Mouse (Mus musculus): Measurements from ENCODE around the gene Cox6a2. TPM values are rescaled to one million over a fixed set of nuclear protein-coding genes. Genes with fewer than 3 reads are reported as not detected.

Gene Cox6a2
- polyA plus RNA-seq (2014; fragmentation: Nextera tagmentation; extraction: Ambion mirVana) = 0.36 and 0.54 TPM in 2 replicates

- ATAC-seq (ENCODE audit: low FRiP score) = no peak
- no peaks in the 10 kb centered on the region for H3K4me1 ChIP-seq (replicated peaks; ENCODE audit: control insufficient read depth, insufficient read depth, low read length)
- no peak within 1 kb of the TSS for H3K4me2 ChIP-seq (replicated peaks; ENCODE audit: low read depth, low read length)
- no peaks in the 10 kb centered on the region for H3K9me3 ChIP-seq (ENCODE audit: control insufficient read depth, low read length)
- H3K27ac ChIP-seq (ENCODE audit: low read depth, low read length) = no peak within 1 kb of the TSS
- no peak within 1 kb of the TSS for H3K9ac ChIP-seq (ENCODE audit: low read depth, low read length)
- DNase-seq (ENCODE audit: low spot score) = no peak
- 83% methylated on average over 6 of the region's 6 CpGs for WGBS
- no peaks in the 10 kb centered on the region for H3K27me3 ChIP-seq (ENCODE audit: control insufficient read depth, insufficient read depth, low read length)
- H3K4me3 ChIP-seq (ENCODE audit: low read depth, low read length) = no peak within 1 kb of the TSS
- H3K36me3 ChIP-seq (ENCODE audit: control insufficient read depth, insufficient read depth, low read length) = no peaks in the 10 kb centered on the region
These were observed at the start of gene Cox6a2 for GRCm38 (mm10) chr7:128206152-128206551. Gene Cox6a2, minus strand, starts transcription at chr7:128206387.

GRCm38 (mm10) chr7:128255757-128256156 is 49.6 kb upstream of the Cox6a2 start:
- DNase-seq (ENCODE audit: low spot score) (no peak), ATAC-seq (ENCODE audit: low FRiP score) (no peak)
- WGBS = 84% methylated on average over 5 of the region's 5 CpGs

DNA sequence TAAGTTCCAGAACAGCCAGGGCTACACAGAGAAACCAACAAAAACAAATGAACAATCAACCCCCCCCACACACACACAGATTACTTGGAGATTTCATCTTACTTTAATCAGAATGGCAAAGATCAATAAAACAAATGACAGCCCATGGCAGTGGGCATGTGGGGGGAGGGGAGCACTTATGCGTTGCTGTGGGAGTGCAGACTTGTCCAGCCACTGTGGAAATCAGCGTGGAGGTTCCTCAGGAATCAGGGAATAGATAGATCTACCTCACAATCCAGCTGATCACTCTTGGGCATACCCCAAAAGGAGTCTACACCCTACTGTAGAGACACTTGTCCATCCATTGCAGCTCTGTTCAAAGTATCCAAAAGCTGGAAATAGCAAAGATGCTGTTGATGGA is 48.8 kb upstream of the Cox6a2 start:
- peaks cover 3% of the 10 kb centered on the region; the same call in 1 of the 2 replicates for H3K27me3 ChIP-seq (ENCODE audit: control insufficient read depth, insufficient read depth, low read length)
- H3K4me2 ChIP-seq (replicated peaks; ENCODE audit: low read depth, low read length) = no peak overlapping the region
- H3K9me3 ChIP-seq (ENCODE audit: control insufficient read depth, low read length) = no peaks in the 10 kb centered on the region
- no peak for ATAC-seq (ENCODE audit: low FRiP score)
- no peaks in the 10 kb centered on the region; the same call in 1 of the 2 replicates for H3K4me1 ChIP-seq (replicated peaks; ENCODE audit: control insufficient read depth, insufficient read depth, low read length)
- H3K27ac ChIP-seq (ENCODE audit: low read depth, low read length) = no peak overlapping the region
- no peak overlapping the region for H3K4me3 ChIP-seq (ENCODE audit: low read depth, low read length)
- H3K36me3 ChIP-seq (ENCODE audit: control insufficient read depth, insufficient read depth, low read length) = no peaks in the 10 kb centered on the region
- WGBS = 59% methylated on average over 2 of the region's 2 CpGs
- H3K9ac ChIP-seq (ENCODE audit: low read depth, low read length) = no peak overlapping the region
- DNase-seq (ENCODE audit: low spot score) = no peak

More at GRCm38 (mm10) chr7:128255757-128256156, 49.6 kb upstream of the Cox6a2 start:
- Histone ChIP-seq H3K9ac (ENCODE audit: low read depth, low read length) (no peak overlapping the region), H3K9me3 (ENCODE audit: control insufficient read depth, low read length) (no peaks in the 10 kb centered on the region), H3K27ac (ENCODE audit: low read depth, low read length) (no peak overlapping the region), H3K4me3 (ENCODE audit: low read depth, low read length) (no peak overlapping the region), H3K36me3 (ENCODE audit: control insufficient read depth, insufficient read depth, low read length) (no peaks in the 10 kb centered on the region), H3K4me1 (replicated peaks; ENCODE audit: control insufficient read depth, insufficient read depth, low read length) (no peaks in the 10 kb centered on the region; the same call in 1 of the 2 replicates), H3K27me3 (ENCODE audit: control insufficient read depth, insufficient read depth, low read length) (peaks cover 3% of the 10 kb centered on the region; the same call in 1 of the 2 replicates), H3K4me2 (replicated peaks; ENCODE audit: low read depth, low read length) (no peak overlapping the region)

DNA sequence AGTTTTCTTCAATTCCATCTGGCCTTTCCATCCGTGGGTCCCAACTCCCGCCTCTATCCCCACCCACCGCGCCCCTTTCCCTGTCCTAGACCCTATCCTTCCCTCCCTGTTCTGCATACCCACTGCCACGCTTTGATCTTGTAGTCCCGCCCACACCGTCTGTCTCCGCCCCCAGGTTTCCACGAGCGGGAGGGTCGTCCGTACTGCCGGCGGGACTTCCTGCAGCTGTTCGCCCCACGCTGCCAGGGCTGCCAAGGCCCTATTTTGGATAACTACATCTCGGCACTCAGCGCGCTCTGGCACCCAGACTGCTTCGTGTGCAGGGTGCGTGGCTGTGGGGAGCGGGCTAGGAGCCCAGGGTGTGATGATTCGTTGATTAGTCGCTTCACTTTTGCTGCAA is 46.4 kb upstream of the Cox6a2 start:
- ATAC-seq (ENCODE audit: low FRiP score) (no peak), DNase-seq (ENCODE audit: low spot score) (peak; percentile 62)
- no peak overlapping the region for H3K27ac ChIP-seq (ENCODE audit: low read depth, low read length)
- H3K9ac ChIP-seq (ENCODE audit: low read depth, low read length) = peak overlapping the region; percentile 3; the same call in 1 of the 2 replicates
- H3K4me1 ChIP-seq (replicated peaks; ENCODE audit: control insufficient read depth, insufficient read depth, low read length) = no peaks in the 10 kb centered on the region; the same call in 1 of the 2 replicates
- H3K4me3 ChIP-seq (ENCODE audit: low read depth, low read length) = peak overlapping the region; percentile 18; the same call in 1 of the 2 replicates
- peaks cover 3% of the 10 kb centered on the region; the same call in 1 of the 2 replicates for H3K27me3 ChIP-seq (ENCODE audit: control insufficient read depth, insufficient read depth, low read length)
- peak overlapping the region; percentile 26 for H3K4me2 ChIP-seq (replicated peaks; ENCODE audit: low read depth, low read length)
- 12% methylated on average over 24 of the region's 24 CpGs for WGBS
- no peaks in the 10 kb centered on the region for H3K36me3 ChIP-seq (ENCODE audit: control insufficient read depth, insufficient read depth, low read length)
- no peaks in the 10 kb centered on the region for H3K9me3 ChIP-seq (ENCODE audit: control insufficient read depth, low read length)

GRCm38 (mm10) chr7:128251946-128252345 is 45.8 kb upstream of the Cox6a2 start:
- H3K4me3 ChIP-seq (ENCODE audit: low read depth, low read length) = no peak overlapping the region
- peaks cover 3% of the 10 kb centered on the region; the same call in 1 of the 2 replicates for H3K27me3 ChIP-seq (ENCODE audit: control insufficient read depth, insufficient read depth, low read length)
- H3K4me1 ChIP-seq (replicated peaks; ENCODE audit: control insufficient read depth, insufficient read depth, low read length) = no peaks in the 10 kb centered on the region; the same call in 1 of the 2 replicates
- no peaks in the 10 kb centered on the region for H3K9me3 ChIP-seq (ENCODE audit: control insufficient read depth, low read length)
- no peak overlapping the region for H3K4me2 ChIP-seq (replicated peaks; ENCODE audit: low read depth, low read length)
- H3K36me3 ChIP-seq (ENCODE audit: control insufficient read depth, insufficient read depth, low read length) = no peaks in the 10 kb centered on the region
- no peak overlapping the region for H3K27ac ChIP-seq (ENCODE audit: low read depth, low read length)
- ATAC-seq (ENCODE audit: low FRiP score) = no peak
- WGBS = 53% methylated on average over 12 of the region's 12 CpGs
- H3K9ac ChIP-seq (ENCODE audit: low read depth, low read length) = no peak overlapping the region; the same call in 1 of the 2 replicates
- no peak for DNase-seq (ENCODE audit: low spot score)

DNA sequence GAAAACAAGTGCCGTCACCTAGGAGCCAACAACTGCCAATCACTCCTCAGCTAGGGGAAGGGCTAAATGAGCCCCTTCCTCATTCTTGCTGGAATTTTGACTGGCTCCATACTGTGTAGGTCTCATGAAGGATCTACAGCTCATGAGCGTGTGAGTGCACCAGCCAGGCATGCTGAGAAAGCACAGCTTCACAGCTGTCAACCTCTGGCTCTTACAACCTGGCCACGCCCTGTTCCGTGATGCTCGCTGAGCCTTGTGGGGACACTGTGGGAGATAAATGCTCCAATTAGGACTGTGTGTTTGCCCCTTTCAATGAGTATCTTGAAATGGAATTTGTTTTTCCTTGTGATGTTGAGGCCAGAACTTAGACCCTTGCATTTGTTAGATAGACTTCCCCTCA is 43.8 kb upstream of the Cox6a2 start:
- Histone ChIP-seq H3K36me3 (ENCODE audit: control insufficient read depth, insufficient read depth, low read length) (no peaks in the 10 kb centered on the region), H3K9me3 (ENCODE audit: control insufficient read depth, low read length) (no peaks in the 10 kb centered on the region), H3K4me2 (replicated peaks; ENCODE audit: low read depth, low read length) (no peak overlapping the region), H3K4me3 (ENCODE audit: low read depth, low read length) (no peak overlapping the region), H3K9ac (ENCODE audit: low read depth, low read length) (no peak overlapping the region), H3K27me3 (ENCODE audit: control insufficient read depth, insufficient read depth, low read length) (peaks cover 3% of the 10 kb centered on the region; the same call in 1 of the 2 replicates), H3K27ac (ENCODE audit: low read depth, low read length) (no peak overlapping the region), H3K4me1 (replicated peaks; ENCODE audit: control insufficient read depth, insufficient read depth, low read length) (no peaks in the 10 kb centered on the region; the same call in 1 of the 2 replicates)
- no peak for DNase-seq (ENCODE audit: low spot score)
- 88% methylated on average over 5 of the region's 5 CpGs for WGBS
- ATAC-seq (ENCODE audit: low FRiP score) = no peak

DNA sequence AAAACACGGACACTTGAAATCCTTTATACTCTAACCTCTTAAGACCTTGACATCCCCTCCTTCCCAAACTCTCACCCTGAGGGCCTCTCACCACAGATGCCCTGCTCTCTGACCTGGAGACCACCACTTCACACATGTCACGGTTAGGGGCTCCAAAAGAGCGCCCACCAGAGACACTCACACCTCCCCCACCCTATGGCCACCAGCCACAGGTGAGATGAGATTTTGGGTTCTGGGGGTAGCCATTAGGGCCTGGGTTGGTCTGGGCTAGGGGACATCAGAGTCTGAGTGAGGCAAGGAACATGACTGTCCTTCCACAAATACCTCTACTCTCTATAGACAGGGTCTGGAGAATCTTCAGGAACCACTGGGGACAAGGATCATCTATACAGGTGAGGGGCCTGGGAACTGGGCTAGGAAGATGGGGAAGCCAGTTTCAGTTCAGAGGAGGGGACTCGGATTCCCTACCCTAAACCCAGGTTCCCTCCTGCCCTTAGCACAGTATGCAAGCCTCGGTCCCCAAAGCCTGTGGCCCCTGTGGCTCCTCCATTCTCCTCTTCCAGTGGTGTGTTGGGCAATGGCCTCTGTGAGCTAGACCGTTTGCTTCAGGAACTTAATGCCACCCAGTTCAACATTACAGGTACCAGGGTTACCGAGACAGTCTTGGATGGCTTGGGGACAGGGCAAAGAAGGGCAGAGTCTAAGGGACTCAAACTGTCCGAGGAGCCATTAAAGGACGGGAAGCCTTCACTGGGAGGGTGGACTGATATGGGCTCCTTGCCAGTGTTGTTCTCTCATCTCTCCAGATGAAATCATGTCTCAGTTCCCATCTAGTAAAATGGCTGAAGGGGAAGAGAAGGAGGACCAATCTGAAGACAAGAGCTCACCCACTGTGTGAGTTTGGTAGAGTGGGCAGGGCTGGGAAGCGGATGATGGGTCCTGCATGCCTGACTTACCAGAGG is 42.2 kb upstream of the Cox6a2 start:
- DNase-seq (ENCODE audit: low spot score) = no peak
- 0 out of 2 replicates have a peak overlapping the region, but pooled peaks have one; percentile 0 for H3K4me2 ChIP-seq (replicated peaks; ENCODE audit: low read depth, low read length)
- H3K9me3 ChIP-seq (ENCODE audit: control insufficient read depth, low read length) = no peaks in the 10 kb centered on the region
- no peak overlapping the region for H3K9ac ChIP-seq (ENCODE audit: low read depth, low read length)
- H3K27ac ChIP-seq (ENCODE audit: low read depth, low read length) = no peak overlapping the region
- H3K4me1 ChIP-seq (replicated peaks; ENCODE audit: control insufficient read depth, insufficient read depth, low read length) = no peaks in the 10 kb centered on the region; the same call in 1 of the 2 replicates
- WGBS = 80% methylated on average over 10 of the region's 10 CpGs
- H3K27me3 ChIP-seq (ENCODE audit: control insufficient read depth, insufficient read depth, low read length) = peaks cover 3% of the 10 kb centered on the region; the same call in 1 of the 2 replicates
- H3K4me3 ChIP-seq (ENCODE audit: low read depth, low read length) = no peak overlapping the region
- no peak for ATAC-seq (ENCODE audit: low FRiP score)
- H3K36me3 ChIP-seq (ENCODE audit: control insufficient read depth, insufficient read depth, low read length) = no peaks in the 10 kb centered on the region

DNA sequence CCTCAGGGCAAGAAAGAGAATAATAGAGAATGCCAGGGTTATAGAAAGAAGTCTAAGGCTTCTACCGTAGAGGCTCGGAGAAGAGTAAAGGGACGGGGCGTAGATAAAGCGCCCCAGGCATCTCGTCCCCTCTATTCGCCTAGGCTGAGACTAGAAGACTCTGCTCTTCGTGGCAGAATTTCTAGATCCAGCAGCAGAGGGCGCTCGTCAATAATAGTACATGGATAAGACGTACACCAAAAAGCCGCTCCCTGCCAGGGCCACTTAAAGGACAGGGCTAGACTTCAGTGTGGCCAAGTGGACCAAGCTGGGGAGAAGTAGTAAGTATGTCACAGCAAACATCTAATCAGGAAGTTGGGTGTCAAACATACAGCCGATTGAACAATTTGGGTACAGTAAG is 41.3 kb upstream of the Cox6a2 start:
- peak; percentile 80 for ATAC-seq (ENCODE audit: low FRiP score)
- Histone ChIP-seq H3K4me3 (ENCODE audit: low read depth, low read length) (peak overlapping the region; percentile 28), H3K9ac (ENCODE audit: low read depth, low read length) (peak overlapping the region; percentile 57), H3K27ac (ENCODE audit: low read depth, low read length) (no peak overlapping the region), H3K27me3 (ENCODE audit: control insufficient read depth, insufficient read depth, low read length) (peaks cover 3% of the 10 kb centered on the region; the same call in 1 of the 2 replicates), H3K9me3 (ENCODE audit: control insufficient read depth, low read length) (no peaks in the 10 kb centered on the region), H3K36me3 (ENCODE audit: control insufficient read depth, insufficient read depth, low read length) (no peaks in the 10 kb centered on the region), H3K4me1 (replicated peaks; ENCODE audit: control insufficient read depth, insufficient read depth, low read length) (no peaks in the 10 kb centered on the region; the same call in 1 of the 2 replicates), H3K4me2 (replicated peaks; ENCODE audit: low read depth, low read length) (peak overlapping the region; percentile 52)
- DNase-seq (ENCODE audit: low spot score) = peak; percentile 91
- 3% methylated on average over 13 of the region's 13 CpGs for WGBS

Data from hindbrain, embryonic 11.5 days (tissue).